Mouse (Mus musculus) heart, postnatal 0 days (tissue): ENCODE measurements around the gene Slit2.

Source experiments
- CTCF ChIP-seq: IDR thresholded peaks from 2 replicates; pipeline ENCODE4 v1.5.1; 2016; ENCODE audit warnings: antibody characterized with exemption, control low read depth, low read depth
- EP300 ChIP-seq: IDR thresholded peaks from 2 replicates; pipeline ENCODE4 v1.6.1; 2016; ENCODE audit warnings: antibody characterized with exemption, low read depth

- TF ChIP-seq CTCF: no peak
- no peak for TF ChIP-seq EP300
Measured at GRCm38 (mm10) chr5:47975795-47976194, 7.1 kb upstream of the Slit2 start.
